Comparison of ENCODE assay signal across 9 mouse cellular contexts in the genomic region with DNA sequence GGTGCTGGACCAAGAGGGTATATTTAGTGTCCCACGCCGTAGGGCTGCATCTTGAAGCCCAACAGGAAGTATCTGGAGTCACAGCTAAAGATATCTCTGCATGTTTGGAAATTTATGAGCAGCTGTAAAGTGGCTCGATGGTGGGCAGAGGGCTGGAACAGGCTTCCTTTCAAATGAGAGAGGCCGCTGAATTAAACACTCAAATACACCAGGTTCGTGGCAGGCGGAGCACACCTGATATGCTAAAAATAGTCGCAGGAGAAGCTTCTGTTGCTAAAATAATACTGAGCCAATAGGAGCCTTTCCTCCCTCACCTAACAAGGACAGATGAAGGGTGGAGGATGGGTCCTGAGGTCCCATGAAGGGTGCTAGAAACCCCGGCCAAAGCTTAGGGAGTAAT.
DNase-seq lines count a peak whose midpoint lies in the region; ATAC-seq and TF ChIP-seq lines count a peak whose summit lies in the region.
"Had no signal": no experiment of that assay in that cellular context is flagged by ENCODE, and none has a peak within 500 bp of the region (broad histone marks: within the 10 kb centered on the region; RNA-seq: fewer than 3 reads in every experiment).

No protein-coding gene starts in this region.

- DNase-seq in hindbrain, embryonic 10.5 days (ENCODE audit: low spot score) = no peak
- DNase-seq in G1E (ENCODE audit: low spot score) = no peak
- DNase-seq in liver = peak; percentile 49
- DNase-seq in adrenal gland, adult 8-10 months = no peak
- DNase-seq in B cell, adult 2 months = no peak
- no peak for DNase-seq in gastrocnemius, postnatal 25 days

- H3K9ac ChIP-seq in hindbrain, embryonic 16.5 days (ENCODE audit: low read depth, low read length) = no peak overlapping the region

- H3K27ac ChIP-seq in hindbrain, embryonic 10.5 days = peak overlapping the region; percentile 74
- H3K27ac ChIP-seq in hindbrain, embryonic 16.5 days (ENCODE audit: low read depth, low read length) = no peak overlapping the region

- WGBS in hindbrain, embryonic 10.5 days = 83% methylated on average over 8 of the region's 8 CpGs
- 73% methylated on average over 8 of the region's 8 CpGs for WGBS in hindbrain, embryonic 16.5 days

- TF ChIP-seq CTCF in G1E (IDR thresholded peaks at IDR 0.05; ENCODE audit: low read depth, low read length) = no peak

- no peak for ATAC-seq in hindbrain, embryonic 16.5 days
- 0 out of 2 replicates have a peak, but pooled peaks have one; percentile 16 for ATAC-seq in G1E (ENCODE audit: extremely low read depth, insufficient number of reproducible peaks, low FRiP score, poor library complexity, severe bottlenecking)
- ATAC-seq: Patski had no signal

- H3K27me3 ChIP-seq in hindbrain, embryonic 10.5 days (ENCODE audit: insufficient read depth, poor library complexity, severe bottlenecking) = no peaks in the 10 kb centered on the region
- no peaks in the 10 kb centered on the region for H3K27me3 ChIP-seq in hindbrain, embryonic 16.5 days (replicated peaks; ENCODE audit: control insufficient read depth, insufficient read depth, low read length)
- H3K27me3 ChIP-seq in G1E (ENCODE audit: insufficient read depth, low read length) = no peaks in the 10 kb centered on the region
- H3K27me3 ChIP-seq in erythroblast, embryonic 14.5 days (ENCODE audit: control insufficient read depth) = peaks cover 1% of the 10 kb centered on the region; the same call in 1 of the 2 replicates
- H3K27me3 ChIP-seq: Patski had no signal

- H3K36me3 ChIP-seq in hindbrain, embryonic 10.5 days = no peaks in the 10 kb centered on the region
- no peaks in the 10 kb centered on the region for H3K36me3 ChIP-seq in hindbrain, embryonic 16.5 days (ENCODE audit: control insufficient read depth, insufficient read depth, low read length)
- no peaks in the 10 kb centered on the region for H3K36me3 ChIP-seq in G1E (replicated peaks)
- H3K36me3 ChIP-seq in erythroblast, embryonic 14.5 days (ENCODE audit: control insufficient read depth) = no peaks in the 10 kb centered on the region; the same call in 1 of the 2 replicates

- no peak overlapping the region for H3K4me2 ChIP-seq in hindbrain, embryonic 16.5 days (ENCODE audit: low read length)

- no peak overlapping the region for H3K4me3 ChIP-seq in hindbrain, embryonic 10.5 days
- H3K4me3 ChIP-seq in hindbrain, embryonic 16.5 days (ENCODE audit: low read length) = no peak overlapping the region
- H3K4me3 ChIP-seq in G1E (ENCODE audit: low read depth, low read length) = peak overlapping the region; percentile 4; the same call in 1 of the 2 replicates
- H3K4me3 ChIP-seq in erythroblast, embryonic 14.5 days (replicated peaks) = peak overlapping the region; percentile 57

- no peaks in the 10 kb centered on the region for H3K9me3 ChIP-seq in hindbrain, embryonic 10.5 days
- no peaks in the 10 kb centered on the region for H3K9me3 ChIP-seq in hindbrain, embryonic 16.5 days (ENCODE audit: control insufficient read depth, low read length)
- H3K9me3 ChIP-seq in G1E (replicated peaks) = no peaks in the 10 kb centered on the region
- no peaks in the 10 kb centered on the region for H3K9me3 ChIP-seq in erythroblast, embryonic 14.5 days (ENCODE audit: control insufficient read depth, low read length)

- H3K4me1 ChIP-seq in hindbrain, embryonic 10.5 days (replicated peaks) = peaks cover 42% of the 10 kb centered on the region
- peaks cover 8% of the 10 kb centered on the region for H3K4me1 ChIP-seq in hindbrain, embryonic 16.5 days (ENCODE audit: control insufficient read depth, insufficient read depth, low read depth, low read length)
- H3K4me1 ChIP-seq in G1E (ENCODE audit: insufficient read depth, low read depth, low read length) = peaks cover 62% of the 10 kb centered on the region
- H3K4me1 ChIP-seq in erythroblast, embryonic 14.5 days (ENCODE audit: control insufficient read depth) = peaks cover 67% of the 10 kb centered on the region

Comparison
In these comparisons a context has a peak if more than half of its experiments do, and no peak if none do; other contexts are left out.
1. H3K4me3 ChIP-seq: peak in G1E (single experiment) and erythroblast, embryonic 14.5 days (single experiment); none in hindbrain, embryonic 10.5 days (single experiment) and hindbrain, embryonic 16.5 days (single experiment).